Mouse (Mus musculus): ENCODE data around the gene Got1.

DNA sequence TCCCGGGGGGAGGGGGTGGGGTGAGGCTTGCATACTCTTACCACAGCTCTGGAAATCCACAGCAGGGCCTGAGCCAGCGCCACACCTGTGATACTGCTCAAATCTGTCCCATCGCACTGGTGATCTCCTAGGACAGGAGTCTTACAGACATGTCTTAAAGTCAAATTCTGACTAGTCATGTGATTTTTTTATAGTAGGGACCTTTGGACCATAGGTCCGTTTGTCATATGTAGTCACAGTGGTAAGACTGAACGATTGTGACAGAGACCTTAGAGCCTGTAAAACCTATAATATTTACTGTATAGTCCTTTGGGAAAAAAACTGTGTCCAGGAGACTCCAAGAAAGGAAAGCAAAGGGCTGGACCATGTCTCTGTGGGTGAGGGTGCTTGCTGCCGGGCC lies 30.5 kb downstream of the Got1 start:
- TF ChIP-seq GATA1 (IDR thresholded peaks at IDR 0.05; ENCODE audit: borderline replicate concordance, low read length) (no peak), FLI1 (IDR thresholded peaks at IDR 0.05; ENCODE audit: low read length) (no peak)
